Mouse (Mus musculus) gastrocnemius, adult 18-20 months (tissue): Measurements from ENCODE around the gene Tpm4. TPM values are rescaled to one million over a fixed set of nuclear protein-coding genes. Genes with fewer than 3 reads are reported as not detected.

ENCODE experiments used
- DNase-seq: peaks from one replicate; pipeline ENCODE4 v3.0.0; 2021; ENCODE audit warnings: low spot score
- total RNA-seq, 2 experiments: library from RNA; stranded (reverse); gene quantifications; 2 replicates each; pipeline ENCODE4 v1.2.3; 2021

Gene Tpm4
- total RNA-seq, 2 experiments from 2014 or later: 23.8 to 42.5 TPM

GRCm38 (mm10) chr8:72189417-72190214 is 54.8 kb downstream of the Tpm4 start, which contains the start of gene Hsh2d:
TSS of gene Hsh2d (plus strand) at chr8:72189638.
- DNase-seq: no peak

DNA sequence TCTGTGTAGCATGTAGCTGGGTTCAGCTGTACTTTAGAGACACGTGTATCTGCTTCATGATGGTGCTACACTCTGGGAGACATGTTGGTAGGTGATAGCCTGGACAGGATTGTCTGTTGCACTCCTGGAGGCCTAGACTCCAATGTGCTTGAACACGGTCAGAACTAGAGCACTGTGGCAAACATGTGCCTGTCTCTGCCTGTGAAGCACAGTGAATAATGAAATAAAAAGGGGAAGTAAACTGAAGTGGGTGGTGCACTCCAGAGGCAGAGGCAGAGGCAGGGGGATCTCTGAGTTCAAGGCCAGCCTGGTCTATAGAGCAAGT is 55.4 kb downstream of the Tpm4 start:
- DNase-seq: no peak

DNA sequence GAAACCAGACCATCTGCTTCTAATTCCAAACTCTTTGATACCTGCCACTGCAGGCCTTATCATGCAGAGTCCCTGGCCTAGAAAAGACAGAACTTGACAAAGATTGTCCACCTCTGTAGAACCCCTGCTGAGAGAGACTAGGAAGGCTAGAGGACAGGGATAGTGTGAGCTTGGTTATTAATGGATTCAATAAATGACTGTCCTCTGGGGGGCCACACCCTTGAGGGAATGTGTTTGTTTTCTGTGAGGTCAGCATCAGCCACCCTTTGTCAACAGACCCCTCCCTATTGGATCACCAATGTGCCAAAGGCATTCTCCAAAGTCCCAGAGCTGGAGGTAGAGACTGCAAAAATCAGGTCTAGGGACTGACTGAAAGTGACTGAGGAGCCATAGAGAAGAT is 57.3 kb downstream of the Tpm4 start:
- no peak for DNase-seq

DNA sequence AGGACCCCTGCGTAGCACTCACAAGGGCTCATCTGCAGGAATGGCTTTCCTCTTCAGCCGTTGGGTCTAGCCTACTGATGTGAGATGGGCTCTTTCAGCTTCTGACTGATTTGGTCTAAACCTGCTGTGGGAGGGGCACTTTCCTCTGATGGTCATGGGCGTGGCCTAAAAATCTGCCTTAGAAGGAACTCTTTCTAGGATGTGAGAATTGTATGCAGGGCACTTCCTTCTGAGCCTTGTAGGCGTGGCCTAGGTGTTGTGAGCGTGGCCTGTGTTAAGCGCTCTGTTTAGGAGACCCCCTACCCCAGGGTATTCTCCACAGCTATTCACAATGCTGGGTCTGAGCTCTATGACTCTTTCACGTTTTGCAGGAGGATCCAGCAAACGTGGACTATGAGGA is 63.2 kb downstream of the Tpm4 start:
- DNase-seq: no peak

Other genes with a start within 250 kb of the Tpm4 start
- 1 to 10 TPM; 2.9 to 3.5 TPM for gene Zfp882, start 226.4 kb upstream of the Tpm4 start, total RNA-seq
- 10 to 100 TPM; 18.9 to 19.8 TPM for gene Zfp617, start 226.3 kb upstream of the Tpm4 start, total RNA-seq
- gene Zfp961, start 183.9 kb upstream of the Tpm4 start, total RNA-seq: 1 to 10 TPM; 2.6 to 4.0 TPM
- under 1 TPM; 0.23 to 0.38 TPM for gene Cyp4f18, start 125.3 kb upstream of the Tpm4 start, total RNA-seq
- gene Olfr372, start 93.8 kb upstream of the Tpm4 start, total RNA-seq: not detected
- gene Olfr373, start 51.8 kb upstream of the Tpm4 start, total RNA-seq: not detected
- gene Olfr374, start 27.9 kb upstream of the Tpm4 start, total RNA-seq: not detected
- 10 to 100 TPM in 1 of 2 experiments, 1 to 10 TPM in 1; 8.9 to 10.6 TPM for gene Rab8a, start 26.2 kb downstream of the Tpm4 start, total RNA-seq
- not detected for gene Hsh2d, start 54.7 kb downstream of the Tpm4 start, total RNA-seq
- not detected for gene Cib3, start 77.9 kb downstream of the Tpm4 start, total RNA-seq
- gene Gm11034, start 78.7 kb downstream of the Tpm4 start, total RNA-seq: not detected
- gene Fam32a, start 84.8 kb downstream of the Tpm4 start, total RNA-seq: 1 to 10 TPM; 7.3 to 9.4 TPM
- 10 to 100 TPM; 20.9 to 21.8 TPM for gene Ap1m1, start 105.0 kb downstream of the Tpm4 start, total RNA-seq
- gene Gm10282, start 170.3 kb downstream of the Tpm4 start, total RNA-seq: 1 to 10 TPM; 1.8 to 3.4 TPM
- gene Klf2, start 184.1 kb downstream of the Tpm4 start, total RNA-seq: 10 to 100 TPM; 22.5 to 37.9 TPM